Mouse (Mus musculus): Measurements from ENCODE around the gene Arl4d.

GRCm38 (mm10) chr11:101699556-101699955, 34.2 kb downstream of the Arl4d start:
- TF ChIP-seq POLR2A (IDR thresholded peaks at IDR 0.05; ENCODE audit: extremely low read depth, insufficient read depth, low read length), result no peak
- no peak for TF ChIP-seq CTCF (IDR thresholded peaks at IDR 0.05; ENCODE audit: low read depth, low read length)

All from liver, adult 2 months (tissue).